Mouse (Mus musculus) cerebellum, postnatal 10 days (tissue): ENCODE measurements at regions not wholly inside any gene's neighbourhood (a gene's known extent, or its start where the extent isn't known, plus 50 kb on each side); places are given as distances from the start of the nearest gene placed in this dataset.

Source experiments
- DNase-seq, 2 experiments: peaks; one replicate each; pipeline ENCODE4 v3.0.0; 2021; ENCODE audit warnings: mixed read lengths in 2 of 2

DNA sequence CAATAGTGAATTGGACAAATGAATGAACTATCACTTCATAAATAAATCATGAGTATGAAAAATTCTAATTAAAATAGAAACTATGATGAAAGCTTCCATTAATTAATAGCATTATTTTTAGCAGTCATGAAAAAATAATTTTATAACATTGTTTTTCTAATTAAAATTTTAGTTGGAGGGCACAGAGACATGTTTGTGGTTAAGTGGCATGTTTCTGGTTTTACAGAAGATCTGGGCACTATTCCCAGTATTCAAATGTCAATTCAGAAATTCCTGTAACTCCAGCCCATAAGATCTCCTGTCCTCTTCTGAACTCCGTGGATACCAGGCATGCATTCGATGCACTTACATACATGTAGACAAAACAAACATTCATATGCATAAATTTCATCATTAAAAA lies 650.6 kb upstream of the Lrfn5 start:
- DNase-seq: no peak

- DNase-seq: no peak
Observed at GRCm38 (mm10) chr12:60892408-60892807, 630.5 kb upstream of the Lrfn5 start.

DNA sequence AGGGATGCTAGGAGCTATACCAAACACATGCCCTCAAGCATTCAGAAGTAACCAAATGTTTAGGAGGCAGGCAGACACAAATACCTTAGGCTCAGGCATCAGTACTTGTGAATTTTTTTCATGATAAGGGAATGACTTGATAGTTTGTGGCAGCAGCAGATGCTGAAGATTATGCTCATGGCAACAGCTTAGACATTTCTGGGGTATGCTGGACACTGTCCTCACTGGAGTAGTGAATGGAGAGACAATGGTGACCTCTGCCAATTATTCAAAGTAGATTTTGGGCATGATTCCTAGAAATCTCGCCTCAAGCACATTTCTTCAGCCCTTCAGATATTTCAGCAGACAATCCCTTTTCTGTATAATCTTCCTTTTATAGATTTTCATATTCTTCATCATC lies 628.4 kb upstream of the Lrfn5 start:
- peak; percentile 52 to 58 for DNase-seq

DNA sequence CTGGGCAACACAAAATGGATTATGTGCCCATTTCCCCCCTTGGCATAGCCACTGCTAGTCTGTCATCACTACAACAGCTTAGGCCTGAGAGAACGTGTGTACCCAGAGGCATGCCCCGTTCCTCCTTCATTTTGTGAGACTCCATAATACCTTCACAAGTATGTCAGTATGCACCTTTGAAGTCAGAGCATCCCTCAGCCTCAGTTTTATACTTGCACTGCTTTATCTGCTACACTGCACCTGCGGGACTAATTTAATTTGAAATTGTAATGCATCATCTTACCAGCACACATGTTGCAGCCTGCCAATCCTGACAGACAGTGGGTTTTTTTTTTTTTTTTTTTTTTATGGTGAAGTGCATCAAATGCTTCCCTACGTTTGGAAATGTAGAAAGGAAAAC lies 590.9 kb upstream of the Lrfn5 start:
- DNase-seq: no peak

DNA sequence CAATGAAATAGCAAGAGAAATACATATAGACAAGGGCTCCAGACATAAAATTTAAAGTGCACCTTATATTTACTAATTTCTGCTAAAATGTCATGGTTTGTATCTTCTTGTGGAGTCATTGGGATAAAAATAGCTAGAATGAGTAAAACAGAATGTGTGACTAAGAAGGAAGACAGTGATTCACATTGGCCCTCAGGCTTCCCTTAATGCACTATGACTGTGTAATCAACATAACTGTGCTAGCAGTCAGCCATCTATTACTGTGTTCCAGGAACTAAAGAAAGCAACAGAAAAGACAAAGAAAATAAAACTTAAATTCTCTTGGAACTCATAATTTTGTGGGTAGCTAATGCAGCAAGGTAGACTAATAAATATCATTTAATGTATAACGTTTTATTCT lies 555.5 kb upstream of the Lrfn5 start:
- DNase-seq: no peak

GRCm38 (mm10) chr12:60978441-60978840 lies 544.5 kb upstream of the Lrfn5 start:
- DNase-seq: peak; percentile 45 to 48
